Mouse (Mus musculus) megakaryocyte-erythroid progenitor cell, adult 5-6 weeks (primary cell): ENCODE results near the gene Mlh3. TPM values are rescaled to one million over a fixed set of nuclear protein-coding genes. Genes with fewer than 3 reads are reported as not detected.

Source experiments
- ATAC-seq: replicated peaks from 2 replicates; pipeline ENCODE4 v1.8.0; 2016; ENCODE audit warnings: mild to moderate bottlenecking, inconsistent platforms; ENCODE audit not compliant: severe bottlenecking, poor library complexity, low FRiP score, low TSS enrichment
- total RNA-seq, 2 experiments: library from RNA; stranded (forward) in 1 of 2; stranded (reverse) in 1 of 2; fragments of 200-1000, 215-1000 nt in 1 of 2; fragments of >200 nt in 1 of 2; fragmentation: Nextera tagmentation in 1 of 2; gene quantifications; 2 replicates each; pipeline ENCODE4 v1.2.3; 2014 to 2017

Mlh3 gene
- total RNA-seq, 2 experiments from 2014 or later: 6.8 to 11.1 TPM

- no peak for ATAC-seq
These were observed 32.8 kb downstream of the Mlh3 start for GRCm38 (mm10) chr12:85237553-85237952.

GRCm38 (mm10) chr12:85233376-85234358, 36.7 kb downstream of the Mlh3 start:
- ATAC-seq: no peak

GRCm38 (mm10) chr12:85227876-85228599, 42.4 kb downstream of the Mlh3 start:
- no peak for ATAC-seq

- ATAC-seq: no peak
These were observed 43.2 kb downstream of the Mlh3 start for GRCm38 (mm10) chr12:85227227-85227626.

GRCm38 (mm10) chr12:85219905-85220290, 50.5 kb downstream of the Mlh3 start:
- peak; percentile 53 for ATAC-seq

- peak; percentile 98 for ATAC-seq
These were observed 51.0 kb downstream of the Mlh3 start, which contains the start of gene Eif2b2 for GRCm38 (mm10) chr12:85219236-85219904. TSS of gene Eif2b2 (plus strand) at chr12:85219481.

GRCm38 (mm10) chr12:85217733-85218310, 52.6 kb downstream of the Mlh3 start:
- ATAC-seq: no peak

GRCm38 (mm10) chr12:85215031-85215430, 55.4 kb downstream of the Mlh3 start:
- no peak for ATAC-seq

GRCm38 (mm10) chr12:85208687-85209199, 61.7 kb downstream of the Mlh3 start:
- no peak for ATAC-seq

- ATAC-seq: no peak
These were observed 65.0 kb downstream of the Mlh3 start for GRCm38 (mm10) chr12:85205425-85205824.

- no peak for ATAC-seq
These were observed 66.3 kb downstream of the Mlh3 start for GRCm38 (mm10) chr12:85204105-85204504.

- ATAC-seq: no peak
These were observed 66.7 kb downstream of the Mlh3 start for GRCm38 (mm10) chr12:85203699-85204098.

- ATAC-seq: no peak
These were observed 68.2 kb downstream of the Mlh3 start for GRCm38 (mm10) chr12:85202191-85202590.

- no peak for ATAC-seq
These were observed 68.6 kb downstream of the Mlh3 start for GRCm38 (mm10) chr12:85201830-85202147.

- ATAC-seq: no peak
These were observed 69.2 kb downstream of the Mlh3 start for GRCm38 (mm10) chr12:85200929-85201829.

GRCm38 (mm10) chr12:85199954-85200353, 70.4 kb downstream of the Mlh3 start:
- no peak for ATAC-seq

- ATAC-seq: no peak
These were observed 72.5 kb downstream of the Mlh3 start for GRCm38 (mm10) chr12:85197936-85198335.

GRCm38 (mm10) chr12:85197371-85197770, 73.0 kb downstream of the Mlh3 start:
- no peak for ATAC-seq
